Mouse (Mus musculus) testis, adult 2 months (tissue): ENCODE measurements around the gene Pxdn.

Experiments
- CTCF ChIP-seq: fragments of 200-500 bp; IDR thresholded peaks from 2 replicates; pipeline ENCODE4 v1.5.1; 2012; ENCODE audit warnings: low read depth, mild to moderate bottlenecking, inconsistent platforms, low read length, moderate library complexity; ENCODE audit not compliant: control insufficient read depth, insufficient read depth, insufficient replicate concordance
- POLR2A ChIP-seq: fragments of 200-500 bp; IDR thresholded peaks from 2 replicates; pipeline ENCODE4 v1.6.1; 2012; ENCODE audit warnings: low read depth, mild to moderate bottlenecking, inconsistent platforms, low read length, moderate library complexity; ENCODE audit not compliant: control insufficient read depth

GRCm38 (mm10) chr12:30050235-30050634 lies 112.8 kb downstream of the Pxdn start:
- TF ChIP-seq POLR2A (no peak), CTCF (no peak)
